Mouse (Mus musculus): ENCODE results near the gene Spata13. TPM values are rescaled to one million over a fixed set of nuclear protein-coding genes. Genes with fewer than 3 reads are reported as not detected.

The Spata13 gene
- polyA plus RNA-seq, 1 experiment, result 8.3 TPM

- Histone ChIP-seq H3K4me3 (ENCODE audit: insufficient read depth, low read depth, low read length) (no peak overlapping the region), H3K27ac (replicated peaks; ENCODE audit: low read depth, low read length) (no peak overlapping the region), H3K4me1 (ENCODE audit: control insufficient read depth, insufficient read depth, insufficient read length, low read length) (0 out of 2 replicates have a peak, but pooled peaks cover 2% of the 10 kb centered on the region)
Observed at GRCm38 (mm10) chr14:60809881-60810280, 176.1 kb downstream of the Spata13 start.

- no peaks in the 10 kb centered on the region for H3K4me1 ChIP-seq (ENCODE audit: control insufficient read depth, insufficient read depth, insufficient read length, low read length)
- H3K4me3 ChIP-seq (ENCODE audit: insufficient read depth, low read depth, low read length), result no peak overlapping the region
- no peak overlapping the region for H3K27ac ChIP-seq (replicated peaks; ENCODE audit: low read depth, low read length)
Observed at GRCm38 (mm10) chr14:60811547-60811946, 177.7 kb downstream of the Spata13 start.

Other genes with a start within 250 kb of the Spata13 start
- 16.8 and 30.9 TPM in 2 replicates for gene C1qtnf9, start 134.1 kb downstream of the Spata13 start, polyA plus RNA-seq (2012; ENCODE audit: insufficient read depth, insufficient read length, missing spikeins)
- gene Mipep, start 150.6 kb downstream of the Spata13 start, polyA plus RNA-seq (2012; ENCODE audit: insufficient read depth, insufficient read length, missing spikeins), result 52.5 and 57.8 TPM in 2 replicates